Mouse (Mus musculus) megakaryocyte, embryonic 14.5 days (primary cell): ENCODE results near the gene Mical2.

Source experiments
- FLI1 ChIP-seq: IDR thresholded peaks from 2 replicates; pipeline ENCODE4 v1.6.1; 2012; ENCODE audit warnings: low read length, inconsistent platforms, mixed read lengths
- GATA1 ChIP-seq: IDR thresholded peaks from 3 replicates; pipeline ENCODE4 v1.6.1; 2012; ENCODE audit warnings: mixed read lengths, low read length, inconsistent platforms, borderline replicate concordance

GRCm38 (mm10) chr7:112319419-112319818 lies 93.8 kb downstream of the Mical2 start:
- TF ChIP-seq FLI1 (no peak), GATA1 (no peak)
